Mouse (Mus musculus): ENCODE measurements around the gene Lpp. TPM values are rescaled to one million over a fixed set of nuclear protein-coding genes. Genes with fewer than 3 reads are reported as not detected.

Lpp gene
- polyA plus RNA-seq, 1 experiment from 2014 or later: 9.6 TPM

GRCm38 (mm10) chr16:25041165-25041564 lies 647.9 kb downstream of the Lpp start:
- Histone ChIP-seq H3K4me3 (replicated peaks; ENCODE audit: low read depth, low read length) (no peak overlapping the region), H3K4me1 (ENCODE audit: control insufficient read depth, insufficient read depth, low read length) (no peaks in the 10 kb centered on the region), H3K4me2 (ENCODE audit: low read length) (no peak overlapping the region), H3K9ac (replicated peaks; ENCODE audit: low read length) (no peak overlapping the region), H3K36me3 (ENCODE audit: control insufficient read depth, insufficient read depth, low read length) (no peaks in the 10 kb centered on the region), H3K27me3 (ENCODE audit: control insufficient read depth, insufficient read depth, low read length) (no peaks in the 10 kb centered on the region), H3K9me3 (ENCODE audit: control insufficient read depth, low read length) (no peaks in the 10 kb centered on the region), H3K27ac (replicated peaks; ENCODE audit: low read depth, low read length) (no peak overlapping the region)
- WGBS: 96% methylated on average over 8 of the region's 8 CpGs
- DNase-seq (no peak), ATAC-seq (ENCODE audit: low FRiP score, low TSS enrichment) (no peak)

- Histone ChIP-seq H3K9ac (replicated peaks; ENCODE audit: low read length) (no peak overlapping the region), H3K4me3 (replicated peaks; ENCODE audit: low read depth, low read length) (no peak overlapping the region), H3K9me3 (ENCODE audit: control insufficient read depth, low read length) (no peaks in the 10 kb centered on the region), H3K36me3 (ENCODE audit: control insufficient read depth, insufficient read depth, low read length) (no peaks in the 10 kb centered on the region), H3K4me2 (ENCODE audit: low read length) (no peak overlapping the region), H3K27me3 (ENCODE audit: control insufficient read depth, insufficient read depth, low read length) (no peaks in the 10 kb centered on the region), H3K27ac (replicated peaks; ENCODE audit: low read depth, low read length) (no peak overlapping the region), H3K4me1 (ENCODE audit: control insufficient read depth, insufficient read depth, low read length) (no peaks in the 10 kb centered on the region)
- ATAC-seq (ENCODE audit: low FRiP score, low TSS enrichment) (no peak), DNase-seq (no peak)
- WGBS: 79% methylated on average over 5 of the region's 5 CpGs
Measured at GRCm38 (mm10) chr16:25041855-25042529, 648.7 kb downstream of the Lpp start.

MicroRNAs within 50 kb of the gene (microRNA counts, 519-probe panel; counts per million panel counts)
- microRNA mmu-miR-28: 4,150 counts per million, percentile 28 among the panel's probes with 10 or more counts

Small RNAs within 50 kb of the gene (microRNA-seq; reads per million reads assigned to microRNA genes)
- 614 reads per million, percentile 75 among the genes with 10 or more reads in this experiment for gene Mir28a
